Mouse (Mus musculus) limb, embryonic 13.5 days (tissue): ENCODE measurements at regions not wholly inside any gene's neighbourhood (a gene's known extent, or its start where the extent isn't known, plus 50 kb on each side); places are given as distances from the start of the nearest gene placed in this dataset.
"Not testable (repeated sequence)": the region's sequence is repeated elsewhere in the genome, so short reads cannot be mapped to it uniquely, and the experiment has no call there.

Experiments
- ATAC-seq: fragments of 200-750 bp; cut with Nextera tagmentation; 2 replicates; pipeline ENCODE4 v1.8.0; 2017; ENCODE audit warnings: low read depth, moderate number of reproducible peaks, moderate TSS enrichment; ENCODE audit not compliant: low FRiP score
- H3K27ac ChIP-seq: fragments of 300-500 bp; sonication (generic); 2 replicates; pipeline ENCODE4 v1.5.1; 2015; ENCODE audit warnings: inconsistent platforms, mild to moderate bottlenecking, moderate library complexity
- H3K27me3 ChIP-seq: fragments of 300-500 bp; sonication (generic); 2 replicates; pipeline ENCODE4 v1.6.1; 2015; ENCODE audit warnings: mild to moderate bottlenecking, inconsistent platforms
- H3K36me3 ChIP-seq: fragments of 300-500 bp; sonication (generic); 2 replicates; pipeline ENCODE4 v1.6.1; 2015; ENCODE audit warnings: inconsistent platforms, mild to moderate bottlenecking, moderate library complexity
- H3K4me1 ChIP-seq: fragments of 300-500 bp; sonication (generic); 2 replicates; pipeline ENCODE4 v1.6.1; 2015; ENCODE audit warnings: inconsistent platforms
- H3K4me2 ChIP-seq: fragments of 300-500 bp; sonication (generic); replicated peaks from 2 replicates; pipeline ENCODE4 v1.6.1; 2015; ENCODE audit warnings: inconsistent platforms, mild to moderate bottlenecking, moderate library complexity
- H3K4me3 ChIP-seq: fragments of 300-500 bp; sonication (generic); 2 replicates; pipeline ENCODE4 v1.5.1; 2015; ENCODE audit warnings: moderate library complexity, mild to moderate bottlenecking, inconsistent platforms
- H3K9ac ChIP-seq: fragments of 300-500 bp; sonication (generic); 2 replicates; pipeline ENCODE4 v1.6.1; 2015; ENCODE audit warnings: mild to moderate bottlenecking, inconsistent platforms
- H3K9me3 ChIP-seq: fragments of 300-500 bp; sonication (generic); 2 replicates; pipeline ENCODE4 v1.6.1; 2016; ENCODE audit warnings: inconsistent platforms
- WGBS: fragments of 180-500 bp; shearing (Covaris S2); methylation state at CpG from one replicate; pipeline ENCODE4 v1.1.7; 2015; 5-methylcytosine and 5-hydroxymethylcytosine counted together

DNA sequence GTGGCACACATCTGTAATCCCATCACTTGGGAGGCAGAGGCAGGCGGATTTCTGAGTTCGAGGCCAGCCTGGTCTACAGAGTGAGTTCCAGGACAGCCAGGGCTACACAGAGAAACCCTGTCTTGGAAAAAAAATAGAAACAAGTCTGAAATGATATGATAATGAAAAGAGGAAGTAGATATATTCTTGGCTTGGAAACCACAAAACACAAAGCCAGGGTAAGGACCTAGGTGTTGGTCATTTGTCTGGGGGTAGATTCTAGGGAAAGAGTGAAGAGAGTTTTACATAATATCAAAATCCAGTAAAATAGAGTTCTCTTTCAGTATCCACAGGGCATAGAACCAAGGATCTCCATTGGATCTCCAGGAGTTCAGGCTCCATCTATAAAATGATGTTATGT lies 122.8 kb upstream of the Kiz start:
- not testable (repeated sequence) for H3K27me3 ChIP-seq, H3K27ac ChIP-seq, H3K9me3 ChIP-seq, H3K4me2 ChIP-seq, H3K9ac ChIP-seq, H3K4me3 ChIP-seq, ATAC-seq, H3K36me3 ChIP-seq, H3K4me1 ChIP-seq
- WGBS, result 83% methylated on average over 2 of the region's 2 CpGs

DNA sequence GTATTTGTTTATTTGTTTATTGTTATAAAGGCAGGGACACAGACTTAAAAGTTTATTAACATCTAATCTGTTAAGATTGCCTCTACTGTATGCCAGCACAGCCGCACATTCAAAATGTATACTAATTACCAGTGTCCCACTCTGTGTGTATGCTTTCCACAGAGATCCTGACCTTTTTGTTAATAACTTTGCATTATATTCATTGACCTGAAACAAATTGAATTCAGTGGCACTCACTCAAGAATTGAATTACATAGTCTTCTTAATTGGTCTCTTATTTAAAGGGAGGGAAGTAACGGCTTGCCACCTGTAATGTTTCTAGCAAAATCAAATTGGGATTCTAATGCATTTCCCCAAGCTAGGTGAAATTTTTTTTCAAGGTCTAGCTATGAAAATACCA lies 111.3 kb upstream of the Kiz start:
- Histone ChIP-seq H3K9ac (no peak overlapping the region), H3K9me3 (no peaks in the 10 kb centered on the region), H3K27me3 (no peaks in the 10 kb centered on the region), H3K4me2 (no peak overlapping the region), H3K4me1 (no peaks in the 10 kb centered on the region), H3K36me3 (no peaks in the 10 kb centered on the region), H3K27ac (no peak overlapping the region), H3K4me3 (no peak overlapping the region)
- WGBS, result 72% methylated on average over 2 of the region's 2 CpGs
- ATAC-seq, result no peak

DNA sequence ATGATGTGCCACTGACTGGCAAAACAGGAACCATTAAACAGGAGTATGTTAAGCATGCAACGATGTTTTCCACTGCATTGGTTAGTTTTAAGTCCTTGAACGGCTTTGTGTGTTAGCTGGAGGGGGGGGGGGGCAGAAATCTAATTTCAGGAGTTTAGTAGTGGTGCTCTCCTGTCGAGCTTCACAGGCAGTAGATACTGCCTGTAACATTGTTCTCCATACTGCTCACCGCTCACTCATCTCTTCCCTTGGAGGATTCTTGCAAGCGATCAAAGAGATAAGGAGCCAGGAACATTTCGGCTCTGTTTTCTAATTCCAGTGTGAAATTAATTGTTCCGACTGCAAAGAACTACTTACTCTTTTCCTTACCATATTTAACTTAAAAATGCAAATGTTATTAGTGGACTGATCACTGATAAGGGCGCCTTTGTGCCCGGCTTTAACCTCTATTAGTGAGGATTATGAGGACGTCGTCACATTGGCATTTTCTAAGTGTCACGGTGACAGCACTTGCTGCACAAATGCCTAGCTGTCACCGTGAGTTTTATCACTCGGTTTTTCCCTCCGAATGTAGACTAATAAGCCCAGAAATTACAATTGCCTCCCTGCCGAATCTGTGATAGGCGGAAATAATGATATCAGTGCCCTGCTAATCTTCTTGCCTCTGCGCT lies 110.5 kb upstream of the Kiz start:
- Histone ChIP-seq H3K9me3 (no peaks in the 10 kb centered on the region), H3K9ac (no peak overlapping the region), H3K4me1 (no peaks in the 10 kb centered on the region), H3K4me2 (no peak overlapping the region), H3K4me3 (no peak overlapping the region), H3K27ac (no peak overlapping the region), H3K36me3 (no peaks in the 10 kb centered on the region), H3K27me3 (no peaks in the 10 kb centered on the region)
- no peak for ATAC-seq
- WGBS, result 80% methylated on average over 18 of the region's 18 CpGs

DNA sequence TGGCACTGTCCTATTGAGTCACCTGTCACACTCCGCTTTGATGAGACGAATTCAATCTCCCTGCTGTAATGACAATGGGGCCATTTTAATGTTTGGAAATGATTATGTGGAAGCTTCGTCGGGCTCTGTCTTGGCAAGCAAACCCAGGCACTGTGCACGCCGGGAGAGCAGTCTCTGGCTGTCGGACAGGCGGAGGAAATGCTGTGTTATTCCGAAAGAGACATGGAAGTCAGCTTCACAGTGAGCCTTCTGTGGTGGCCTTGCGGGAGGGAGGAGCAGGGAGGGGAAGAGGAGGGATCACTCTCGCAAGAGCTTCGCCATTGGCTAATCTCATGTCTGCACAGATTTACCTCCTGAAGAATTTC lies 110.0 kb upstream of the Kiz start:
- ATAC-seq, result no peak

DNA sequence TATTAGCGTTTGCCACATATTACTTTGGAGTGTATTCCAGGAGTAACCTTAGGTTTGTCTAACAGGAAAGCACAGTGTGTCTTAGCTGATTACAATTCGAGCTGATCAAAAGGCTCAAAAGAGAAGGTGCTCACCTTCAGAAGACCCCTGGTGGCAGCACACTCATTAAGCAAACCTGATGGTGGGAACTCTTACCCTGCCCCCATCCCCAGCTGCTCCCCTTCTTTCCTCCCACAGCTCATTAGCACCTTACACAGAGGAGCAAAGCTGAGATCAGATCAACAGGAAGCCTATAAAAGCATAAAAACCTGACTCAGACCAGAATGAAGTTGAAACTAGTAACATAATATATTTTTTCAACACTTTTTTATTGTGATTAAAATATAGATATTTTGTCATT lies 101.7 kb upstream of the Kiz start:
- H3K9me3 ChIP-seq, result no peaks in the 10 kb centered on the region
- no peaks in the 10 kb centered on the region for H3K36me3 ChIP-seq
- H3K27ac ChIP-seq, result no peak overlapping the region
- H3K4me1 ChIP-seq, result no peaks in the 10 kb centered on the region
- H3K4me3 ChIP-seq, result no peak overlapping the region
- 23% methylated on average over 2 of the region's 2 CpGs for WGBS
- H3K9ac ChIP-seq, result no peak overlapping the region
- ATAC-seq, result no peak
- H3K4me2 ChIP-seq, result no peak overlapping the region
- no peaks in the 10 kb centered on the region for H3K27me3 ChIP-seq

More for the DNA sequence above, 110.0 kb upstream of the Kiz start:
- Histone ChIP-seq H3K36me3 (no peaks in the 10 kb centered on the region), H3K27ac (no peak overlapping the region), H3K4me1 (no peaks in the 10 kb centered on the region), H3K9ac (no peak overlapping the region), H3K4me3 (no peak overlapping the region), H3K9me3 (no peaks in the 10 kb centered on the region), H3K27me3 (no peaks in the 10 kb centered on the region), H3K4me2 (no peak overlapping the region)
- 66% methylated on average over 12 of the region's 12 CpGs for WGBS

DNA sequence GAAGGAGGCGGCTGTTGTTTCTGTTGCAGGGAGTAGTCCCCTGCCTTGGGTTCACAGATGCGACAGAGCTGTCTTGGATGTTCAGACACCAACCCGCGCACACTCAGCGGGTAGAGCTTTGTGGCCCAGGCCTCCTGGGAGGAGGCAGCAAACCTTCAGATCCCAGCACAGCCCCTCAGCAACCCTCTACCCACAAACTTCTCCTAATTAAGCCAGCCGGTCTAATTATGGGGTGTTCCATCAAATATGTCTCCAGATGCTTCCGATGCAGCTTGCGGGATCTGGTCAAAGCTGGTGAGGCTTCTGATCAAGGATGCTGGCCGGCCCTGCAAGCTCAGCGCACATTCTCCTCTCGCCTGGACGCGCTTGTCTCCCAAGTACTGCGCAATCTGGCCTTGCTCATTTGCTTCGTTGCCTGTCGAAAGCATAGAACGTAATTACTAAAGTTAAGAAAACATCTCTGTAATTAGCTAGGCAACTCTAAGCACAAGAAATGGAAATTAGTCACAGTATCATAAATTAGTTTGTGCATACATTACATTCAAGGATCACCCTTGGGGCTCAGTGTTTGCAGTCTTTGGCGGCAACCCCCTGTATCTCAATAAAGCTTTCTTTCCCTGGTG lies 92.0 kb upstream of the Kiz start:
- H3K36me3 ChIP-seq, result no peaks in the 10 kb centered on the region
- no peak overlapping the region for H3K27ac ChIP-seq
- H3K27me3 ChIP-seq, result no peaks in the 10 kb centered on the region
- WGBS, result 54% methylated on average over 18 of the region's 18 CpGs
- no peak overlapping the region for H3K9ac ChIP-seq
- no peak overlapping the region for H3K4me2 ChIP-seq
- no peaks in the 10 kb centered on the region for H3K9me3 ChIP-seq
- ATAC-seq, result no peak
- H3K4me1 ChIP-seq, result no peaks in the 10 kb centered on the region
- no peak overlapping the region for H3K4me3 ChIP-seq

DNA sequence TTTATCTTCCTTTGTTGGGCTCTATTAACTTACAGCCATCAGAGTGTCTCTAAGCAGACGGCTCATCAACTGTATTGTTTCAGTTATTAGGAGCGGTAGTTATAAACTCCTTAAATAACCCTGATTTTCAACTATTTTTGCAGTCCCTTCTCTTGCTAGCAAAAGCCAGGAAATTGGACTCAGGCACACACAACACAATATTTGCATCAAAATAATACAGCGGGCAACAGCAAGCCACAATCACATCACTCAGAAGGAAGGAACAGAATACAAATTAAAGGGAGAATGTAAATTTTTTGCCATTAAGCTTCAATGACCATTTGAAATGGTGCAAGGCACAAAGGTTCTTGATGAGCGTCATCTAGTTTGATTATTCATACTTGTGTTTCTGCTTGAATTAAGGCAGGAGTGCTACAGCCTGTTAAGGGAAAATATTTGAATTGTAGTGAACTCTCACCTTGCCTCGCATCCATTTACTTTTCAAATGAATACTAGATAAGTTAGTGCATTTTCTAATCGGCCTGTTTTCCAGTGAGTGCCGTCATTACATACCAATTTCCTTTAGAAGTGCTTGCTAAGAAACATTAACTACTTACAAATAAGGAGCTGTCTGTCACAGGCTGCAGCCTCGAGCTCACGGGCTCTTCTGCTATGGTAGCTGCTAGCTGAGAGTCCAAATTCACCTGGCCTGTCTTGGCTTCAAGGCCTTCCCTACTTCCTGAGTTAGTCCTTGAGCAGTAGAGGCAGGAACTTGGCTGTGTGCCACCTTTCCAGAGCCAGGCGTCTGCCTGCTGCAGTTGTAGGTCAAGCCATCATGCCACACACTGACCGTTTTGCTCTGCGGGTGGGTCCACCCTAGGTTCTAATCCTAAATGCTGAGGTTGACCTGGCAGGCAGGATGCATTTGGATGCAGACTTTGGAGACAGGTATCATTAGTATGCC lies 91.1 kb upstream of the Kiz start:
- Histone ChIP-seq H3K27ac (no peak overlapping the region), H3K36me3 (no peaks in the 10 kb centered on the region), H3K4me2 (no peak overlapping the region), H3K4me3 (no peak overlapping the region), H3K9ac (no peak overlapping the region), H3K27me3 (no peaks in the 10 kb centered on the region), H3K9me3 (no peaks in the 10 kb centered on the region), H3K4me1 (no peaks in the 10 kb centered on the region)
- 73% methylated on average over 12 of the region's 12 CpGs for WGBS
- ATAC-seq, result no peak

DNA sequence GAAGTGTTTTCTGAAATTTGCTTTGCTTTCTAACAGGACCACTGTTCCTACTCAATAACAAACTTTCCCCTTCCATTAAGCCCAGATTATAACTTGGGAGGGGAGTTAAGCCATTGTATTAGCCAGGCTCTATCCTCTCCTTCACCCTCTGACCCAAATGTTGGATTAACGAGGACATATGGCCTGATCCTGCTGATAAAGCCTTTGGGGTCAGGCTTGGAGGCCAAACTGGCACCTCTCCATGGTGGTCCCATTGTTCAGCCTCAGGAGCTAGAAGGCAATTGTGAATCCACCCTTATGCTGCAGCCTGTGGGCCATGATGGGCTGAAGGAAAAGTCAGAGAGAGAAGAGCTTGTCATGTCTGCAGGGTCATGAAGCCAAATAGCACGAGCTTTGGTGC lies 80.8 kb upstream of the Kiz start:
- H3K36me3 ChIP-seq, result no peaks in the 10 kb centered on the region
- WGBS, result 42% methylated on average over 2 of the region's 2 CpGs
- H3K4me2 ChIP-seq, result no peak overlapping the region
- H3K27ac ChIP-seq, result no peak overlapping the region
- no peak for ATAC-seq
- no peak overlapping the region for H3K9ac ChIP-seq
- H3K9me3 ChIP-seq, result no peaks in the 10 kb centered on the region
- H3K27me3 ChIP-seq, result no peaks in the 10 kb centered on the region
- no peaks in the 10 kb centered on the region for H3K4me1 ChIP-seq
- no peak overlapping the region for H3K4me3 ChIP-seq

DNA sequence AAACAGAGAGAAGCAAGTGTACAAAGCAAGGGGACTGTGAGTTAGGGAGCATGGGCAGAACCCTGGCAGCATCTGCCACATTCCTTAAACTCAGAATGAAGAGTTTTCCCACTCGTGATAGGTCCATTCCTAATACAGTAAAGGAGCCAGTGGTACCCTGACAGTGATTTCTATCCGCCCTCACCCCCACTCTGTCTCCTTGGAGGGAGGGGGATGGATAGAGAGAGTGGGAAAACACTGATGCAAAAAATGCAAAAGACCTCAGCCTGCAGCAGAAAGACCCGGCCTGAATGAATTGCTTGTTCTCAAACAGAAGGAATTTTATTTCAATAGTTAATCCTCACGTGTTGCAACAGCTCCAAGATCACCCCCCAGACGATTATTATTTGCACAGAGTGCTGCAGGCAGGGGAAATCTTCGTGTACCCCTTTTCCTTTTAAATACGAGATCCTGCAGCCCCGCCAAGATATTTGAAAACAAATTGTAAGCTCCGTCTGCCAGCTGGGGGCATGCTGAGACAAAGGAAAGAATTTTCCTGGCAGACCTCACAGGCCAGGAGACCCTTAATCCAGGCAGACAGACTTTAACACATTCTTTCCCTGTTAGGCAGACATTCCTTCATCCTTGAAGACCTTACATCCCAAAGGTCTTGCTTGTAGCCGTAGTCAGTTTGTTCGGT lies 68.4 kb upstream of the Kiz start:
- H3K4me1 ChIP-seq, result peaks cover 21% of the 10 kb centered on the region
- H3K9ac ChIP-seq, result peak overlapping the region; percentile 35; the same call in 1 of the 2 replicates
- 13% methylated on average over 11 of the region's 11 CpGs for WGBS
- H3K36me3 ChIP-seq, result no peaks in the 10 kb centered on the region
- peak overlapping the region; percentile 70 for H3K27ac ChIP-seq
- ATAC-seq, result peak; percentile 78
- H3K4me3 ChIP-seq, result no peak overlapping the region
- H3K4me2 ChIP-seq, result peak overlapping the region; percentile 42
- no peaks in the 10 kb centered on the region for H3K9me3 ChIP-seq
- H3K27me3 ChIP-seq, result no peaks in the 10 kb centered on the region

DNA sequence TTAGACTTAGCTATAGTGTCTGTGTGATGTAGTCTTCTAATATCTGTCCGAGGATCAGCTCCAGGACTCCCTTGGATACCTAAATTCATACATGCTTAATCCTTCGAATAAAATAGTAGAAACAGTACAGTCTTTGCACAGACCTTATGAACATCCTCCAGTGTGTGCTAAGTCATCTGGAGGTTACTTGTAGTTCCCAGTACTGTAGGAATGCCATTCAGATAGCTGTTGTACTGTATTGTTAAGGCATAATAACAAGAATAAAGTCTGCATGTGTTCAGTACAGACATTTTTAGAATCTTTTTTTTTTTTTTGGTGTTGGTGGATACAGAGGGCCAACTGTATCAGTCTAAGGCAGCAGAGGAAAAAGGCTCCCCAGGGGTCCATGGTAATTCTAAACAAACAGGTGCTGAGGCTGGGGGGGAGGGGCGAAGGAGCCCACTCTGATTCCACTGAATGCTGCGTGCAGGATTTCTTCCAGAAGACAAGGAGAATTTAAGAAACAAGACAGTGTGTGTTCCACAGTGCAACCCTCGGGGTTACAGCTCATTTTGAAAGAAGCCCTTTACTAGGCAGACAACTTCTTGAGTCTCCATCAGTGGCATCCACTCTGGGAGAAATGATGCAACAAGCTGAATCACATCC lies 67.7 kb upstream of the Kiz start:
- Histone ChIP-seq H3K4me3 (no peak overlapping the region), H3K9ac (no peak overlapping the region), H3K4me1 (peaks cover 21% of the 10 kb centered on the region), H3K27me3 (no peaks in the 10 kb centered on the region), H3K4me2 (peak overlapping the region; percentile 42), H3K9me3 (no peaks in the 10 kb centered on the region), H3K27ac (peak overlapping the region; percentile 70), H3K36me3 (no peaks in the 10 kb centered on the region)
- 61% methylated on average over 5 of the region's 5 CpGs for WGBS
- peak; percentile 68 for ATAC-seq

DNA sequence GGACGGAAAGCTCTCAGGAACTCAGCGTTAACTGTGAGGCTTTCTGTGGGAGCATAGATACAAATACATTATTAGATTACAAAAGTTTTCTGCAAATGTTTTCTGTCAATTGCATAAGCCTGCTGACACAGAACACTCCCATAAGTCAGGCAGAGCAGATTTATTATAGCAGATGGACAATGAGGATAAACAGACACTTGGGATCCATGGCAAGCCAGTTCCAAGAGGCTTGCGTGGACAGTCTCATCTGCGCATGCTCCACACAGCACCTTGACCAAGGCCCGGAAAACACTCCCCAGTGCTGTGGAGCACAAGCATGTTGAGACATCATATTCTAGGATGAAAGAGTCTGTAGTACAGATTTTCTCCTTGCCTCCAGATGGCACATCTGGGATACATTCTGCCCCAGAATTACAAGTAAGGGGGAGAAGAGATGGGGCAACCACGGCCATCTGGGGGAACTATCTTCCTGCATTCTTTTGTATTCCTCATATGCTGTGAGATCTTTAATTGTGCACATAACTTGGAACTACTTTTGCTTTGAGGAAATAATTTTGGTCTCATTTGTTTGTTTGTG lies 62.7 kb upstream of the Kiz start:
- no peak overlapping the region for H3K9ac ChIP-seq
- no peaks in the 10 kb centered on the region for H3K9me3 ChIP-seq
- H3K4me3 ChIP-seq, result no peak overlapping the region
- H3K4me1 ChIP-seq, result peaks cover 6% of the 10 kb centered on the region
- no peaks in the 10 kb centered on the region for H3K27me3 ChIP-seq
- no peak for ATAC-seq
- WGBS, result 63% methylated on average over 6 of the region's 6 CpGs
- H3K27ac ChIP-seq, result no peak overlapping the region
- no peak overlapping the region for H3K4me2 ChIP-seq
- H3K36me3 ChIP-seq, result no peaks in the 10 kb centered on the region
